ENCODE assay signal across 10 mouse cellular contexts in the genomic region with DNA sequence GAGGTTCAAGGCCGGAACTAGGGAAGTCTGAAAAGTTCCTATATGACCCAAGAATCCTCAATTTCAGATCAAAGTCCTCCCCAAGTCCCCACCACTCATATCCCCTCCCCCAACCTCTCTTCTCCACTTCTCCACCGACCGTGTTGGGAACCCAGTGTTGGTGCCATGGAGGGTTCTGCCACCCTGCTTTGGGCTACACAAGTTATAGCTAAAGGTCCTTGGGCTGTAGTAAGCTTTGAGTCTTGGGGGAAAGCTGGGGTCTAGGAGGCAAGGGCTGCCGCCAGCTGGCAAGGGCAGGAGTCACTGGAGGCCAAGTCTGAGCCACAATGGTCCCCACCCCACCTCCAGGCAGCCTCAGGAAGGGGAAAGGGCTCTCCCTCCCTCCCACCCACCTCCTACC.
DNase-seq lines count a peak whose midpoint lies in the region; ATAC-seq and TF ChIP-seq lines count a peak whose summit lies in the region.
"Had no signal": no experiment of that assay in that cellular context is flagged by ENCODE, and none has a peak within 500 bp of the region (broad histone marks: within the 10 kb centered on the region; RNA-seq: fewer than 3 reads in every experiment).

No protein-coding gene starts in this region.

- H3K9ac ChIP-seq in heart, embryonic 13.5 days: peak overlapping the region; percentile 80
- no peak overlapping the region for H3K9ac ChIP-seq in midbrain, embryonic 11.5 days (ENCODE audit: low read length)
- H3K9ac ChIP-seq in midbrain, embryonic 13.5 days (replicated peaks): no peak overlapping the region
- H3K9ac ChIP-seq in kidney, postnatal 0 days (ENCODE audit: low read depth, low read length): peak overlapping the region; percentile 74
- no peak overlapping the region for H3K9ac ChIP-seq in stomach, embryonic 15.5 days
- H3K9ac ChIP-seq: forebrain, postnatal 0 days had no signal

- intact Hi-C loops in heart, postnatal 14 days (cut with DNase I): no loop called here

- no peak for ATAC-seq in heart, embryonic 13.5 days (ENCODE audit: extremely low read depth, insufficient number of reproducible peaks, low FRiP score, low TSS enrichment)
- ATAC-seq in midbrain, embryonic 11.5 days (ENCODE audit: low FRiP score): no peak
- ATAC-seq in midbrain, embryonic 13.5 days: no peak
- no peak for ATAC-seq in kidney, postnatal 0 days (replicated peaks; ENCODE audit: low FRiP score, low read depth)
- ATAC-seq in stomach, embryonic 15.5 days (ENCODE audit: insufficient read depth, low FRiP score, low read depth): no peak
- ATAC-seq: forebrain, postnatal 0 days had no signal

- peaks cover 100% of the 10 kb centered on the region for H3K4me1 ChIP-seq in heart, embryonic 13.5 days
- peaks cover 8% of the 10 kb centered on the region for H3K4me1 ChIP-seq in midbrain, embryonic 11.5 days (ENCODE audit: control insufficient read depth, insufficient read depth, low read length)
- H3K4me1 ChIP-seq in midbrain, embryonic 13.5 days (replicated peaks): peaks cover 19% of the 10 kb centered on the region
- H3K4me1 ChIP-seq in kidney, postnatal 0 days (replicated peaks; ENCODE audit: insufficient read depth, low read length): peaks cover 58% of the 10 kb centered on the region
- peaks cover 36% of the 10 kb centered on the region for H3K4me1 ChIP-seq in stomach, embryonic 15.5 days

- H3K36me3 ChIP-seq in heart, embryonic 13.5 days: 0 out of 2 replicates have a peak, but pooled peaks cover 5% of the 10 kb centered on the region
- no peaks in the 10 kb centered on the region for H3K36me3 ChIP-seq in midbrain, embryonic 11.5 days (ENCODE audit: control insufficient read depth, insufficient read depth, low read length)
- no peaks in the 10 kb centered on the region for H3K36me3 ChIP-seq in midbrain, embryonic 13.5 days
- no peaks in the 10 kb centered on the region for H3K36me3 ChIP-seq in kidney, postnatal 0 days (ENCODE audit: insufficient read depth, low read length)
- no peaks in the 10 kb centered on the region for H3K36me3 ChIP-seq in stomach, embryonic 15.5 days

- no peak for TF ChIP-seq CTCF in kidney, postnatal 0 days (IDR thresholded peaks at IDR 0.05; ENCODE audit: low read depth)

- H3K27ac ChIP-seq in heart, embryonic 13.5 days (replicated peaks): peak overlapping the region; percentile 82
- H3K27ac ChIP-seq in midbrain, embryonic 11.5 days (ENCODE audit: low read depth, low read length): no peak overlapping the region
- H3K27ac ChIP-seq in midbrain, embryonic 13.5 days: no peak overlapping the region
- H3K27ac ChIP-seq in kidney, postnatal 0 days: peak overlapping the region; percentile 92
- H3K27ac ChIP-seq in stomach, embryonic 15.5 days: no peak overlapping the region

- peak overlapping the region; percentile 69 for H3K4me3 ChIP-seq in heart, embryonic 13.5 days
- H3K4me3 ChIP-seq in midbrain, embryonic 11.5 days (ENCODE audit: low read depth, low read length): no peak overlapping the region
- no peak overlapping the region for H3K4me3 ChIP-seq in midbrain, embryonic 13.5 days (replicated peaks)
- peak overlapping the region; percentile 73 for H3K4me3 ChIP-seq in kidney, postnatal 0 days (replicated peaks; ENCODE audit: low read depth, low read length)
- peak overlapping the region; percentile 53 for H3K4me3 ChIP-seq in stomach, embryonic 15.5 days (replicated peaks)

- peak overlapping the region; percentile 80 for H3K4me2 ChIP-seq in heart, embryonic 13.5 days
- no peak overlapping the region for H3K4me2 ChIP-seq in midbrain, embryonic 11.5 days
- no peak overlapping the region for H3K4me2 ChIP-seq in midbrain, embryonic 13.5 days (replicated peaks)
- H3K4me2 ChIP-seq in kidney, postnatal 0 days (ENCODE audit: low read length): peak overlapping the region; percentile 60
- peak overlapping the region; percentile 72 for H3K4me2 ChIP-seq in stomach, embryonic 15.5 days

- WGBS in heart, embryonic 13.5 days: 48% methylated on average over 4 of the region's 4 CpGs
- 67% methylated on average over 4 of the region's 4 CpGs for WGBS in midbrain, embryonic 11.5 days
- 66% methylated on average over 4 of the region's 4 CpGs for WGBS in midbrain, embryonic 13.5 days
- WGBS in kidney, postnatal 0 days: 42% methylated on average over 4 of the region's 4 CpGs
- 72% methylated on average over 4 of the region's 4 CpGs for WGBS in stomach, embryonic 15.5 days

- no peaks in the 10 kb centered on the region for H3K27me3 ChIP-seq in heart, embryonic 13.5 days (replicated peaks)
- H3K27me3 ChIP-seq in midbrain, embryonic 11.5 days (ENCODE audit: control insufficient read depth, insufficient read depth, low read length): peaks cover 12% of the 10 kb centered on the region
- peaks cover 27% of the 10 kb centered on the region for H3K27me3 ChIP-seq in midbrain, embryonic 13.5 days
- no peaks in the 10 kb centered on the region for H3K27me3 ChIP-seq in kidney, postnatal 0 days (ENCODE audit: insufficient read depth, low read length)
- no peaks in the 10 kb centered on the region for H3K27me3 ChIP-seq in stomach, embryonic 15.5 days (replicated peaks)

- DNase-seq in heart, postnatal 14 days: no peak
- DNase-seq in midbrain, embryonic 11.5 days (ENCODE audit: low spot score, missing footprints): peak; percentile 61
- DNase-seq in kidney, postnatal 0 days (ENCODE audit: low spot score): no peak
- no peak for DNase-seq in right cerebral cortex, postnatal 4 days
- DNase-seq in urinary bladder, adult 2 months (ENCODE audit: low spot score): no peak
- DNase-seq: cerebellum, adult 9-11 months; forebrain, postnatal 0 days had no signal

- H3K9me3 ChIP-seq in heart, embryonic 13.5 days: no peaks in the 10 kb centered on the region
- H3K9me3 ChIP-seq in midbrain, embryonic 11.5 days (ENCODE audit: control insufficient read depth, low read length): no peaks in the 10 kb centered on the region
- H3K9me3 ChIP-seq in midbrain, embryonic 13.5 days: no peaks in the 10 kb centered on the region
- no peaks in the 10 kb centered on the region for H3K9me3 ChIP-seq in kidney, postnatal 0 days (replicated peaks; ENCODE audit: low read length)
- no peaks in the 10 kb centered on the region for H3K9me3 ChIP-seq in stomach, embryonic 15.5 days

Comparison
In these comparisons a context has a peak if more than half of its experiments do, and no peak if none do; other contexts are left out.
1. H3K27ac ChIP-seq: peak in heart, embryonic 13.5 days (single experiment) and kidney, postnatal 0 days (single experiment); none in midbrain, embryonic 11.5 days (single experiment), midbrain, embryonic 13.5 days (single experiment) and stomach, embryonic 15.5 days (single experiment).
2. H3K4me2 ChIP-seq: peak in heart, embryonic 13.5 days (single experiment), kidney, postnatal 0 days (single experiment) and stomach, embryonic 15.5 days (single experiment); none in midbrain, embryonic 11.5 days (single experiment) and midbrain, embryonic 13.5 days (single experiment).
3. H3K4me3 ChIP-seq: peak in heart, embryonic 13.5 days (single experiment), kidney, postnatal 0 days (single experiment) and stomach, embryonic 15.5 days (single experiment); none in midbrain, embryonic 11.5 days (single experiment) and midbrain, embryonic 13.5 days (single experiment).
4. H3K9ac ChIP-seq: peak in heart, embryonic 13.5 days (single experiment) and kidney, postnatal 0 days (single experiment); none in midbrain, embryonic 11.5 days (single experiment), midbrain, embryonic 13.5 days (single experiment) and stomach, embryonic 15.5 days (single experiment).